Mouse (Mus musculus) midbrain, embryonic 15.5 days (tissue): Measurements from ENCODE around the gene Mfap1a. TPM values are rescaled to one million over a fixed set of nuclear protein-coding genes. Genes with fewer than 3 reads are reported as not detected.
"Not testable (repeated sequence)": the region's sequence is repeated elsewhere in the genome, so short reads cannot be mapped to it uniquely, and the experiment has no call there.

Experiments used
- ATAC-seq: fragments of 200-750 bp; cut with Nextera tagmentation; replicated peaks from 2 replicates; pipeline ENCODE4 v1.8.0; 2017; ENCODE audit warnings: moderate TSS enrichment
- H3K27ac ChIP-seq: fragments of 300-500 bp; sonication (generic); 2 replicates; pipeline ENCODE4 v1.5.1; 2015; ENCODE audit warnings: mild to moderate bottlenecking, inconsistent platforms
- H3K27me3 ChIP-seq: fragments of 300-500 bp; sonication (generic); replicated peaks from 2 replicates; pipeline ENCODE4 v1.6.1; 2015; ENCODE audit warnings: inconsistent platforms
- H3K36me3 ChIP-seq: fragments of 300-500 bp; sonication (generic); replicated peaks from 2 replicates; pipeline ENCODE4 v1.6.1; 2015; ENCODE audit warnings: inconsistent platforms
- H3K4me1 ChIP-seq: fragments of 300-500 bp; sonication (generic); 2 replicates; pipeline ENCODE4 v1.6.1; 2015; ENCODE audit warnings: inconsistent platforms
- H3K4me2 ChIP-seq: fragments of 300-500 bp; sonication (generic); 2 replicates; pipeline ENCODE4 v1.6.1; 2015; ENCODE audit warnings: inconsistent platforms, mild to moderate bottlenecking, moderate library complexity
- H3K4me3 ChIP-seq: fragments of 300-500 bp; sonication (generic); 2 replicates; pipeline ENCODE4 v1.5.1; 2015; ENCODE audit warnings: mild to moderate bottlenecking, inconsistent platforms
- H3K9ac ChIP-seq: fragments of 300-500 bp; sonication (generic); 2 replicates; pipeline ENCODE4 v1.6.1; 2015; ENCODE audit warnings: mild to moderate bottlenecking, inconsistent platforms
- H3K9me3 ChIP-seq: fragments of 300-500 bp; sonication (generic); 2 replicates; pipeline ENCODE4 v1.6.1; 2016; ENCODE audit warnings: inconsistent platforms
- WGBS: fragments of 180-500 bp; shearing (Covaris S2); methylation state at CpG from one replicate; pipeline ENCODE4 v1.1.7; 2015; ENCODE audit warnings: mixed read lengths; 5-methylcytosine and 5-hydroxymethylcytosine counted together
- polyA plus RNA-seq: library from polyadenylated mRNA; unstranded; fragments of >200 nt; fragmentation: Nextera tagmentation; extraction: Ambion mirVana; gene quantifications from 2 replicates; pipeline ENCODE4 v1.2.1, GENCODE M21; 2015

Mfap1a gene
- polyA plus RNA-seq, 1 experiment from 2014 or later: 33.1 TPM

DNA sequence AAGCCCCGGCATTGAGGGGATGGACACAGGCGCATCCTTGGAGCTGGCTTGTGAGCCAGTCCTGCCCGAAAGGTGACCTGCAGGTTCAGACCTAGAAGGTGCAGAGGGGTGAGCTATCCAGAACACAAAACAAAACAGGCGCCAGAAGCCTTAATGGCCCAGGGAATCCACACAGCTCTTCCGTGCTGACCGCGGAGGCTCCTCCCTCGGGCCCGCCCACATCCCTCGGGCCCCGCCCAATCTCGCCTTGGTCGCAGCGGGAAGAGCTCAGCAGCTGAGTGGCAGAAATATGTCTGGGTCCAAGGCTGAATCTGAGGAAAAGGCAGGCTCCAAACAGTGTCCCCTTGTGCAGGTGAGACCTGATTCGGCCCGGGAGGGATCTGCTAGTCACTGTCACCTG, 3.1 kb upstream of the Mfap1a start:
- Histone ChIP-seq H3K36me3 (no peaks in the 10 kb centered on the region), H3K9ac (peak overlapping the region; percentile 13; the same call in 1 of the 2 replicates), H3K4me3 (peak overlapping the region; percentile 35), H3K4me1 (peaks cover 19% of the 10 kb centered on the region), H3K27ac (no peak overlapping the region), H3K27me3 (no peaks in the 10 kb centered on the region), H3K9me3 (no peaks in the 10 kb centered on the region), H3K4me2 (peak overlapping the region; percentile 47)
- 0 out of 2 replicates have a peak, but pooled peaks have one; percentile 29 for ATAC-seq
- WGBS: 22% methylated on average over 16 of the region's 16 CpGs

DNA sequence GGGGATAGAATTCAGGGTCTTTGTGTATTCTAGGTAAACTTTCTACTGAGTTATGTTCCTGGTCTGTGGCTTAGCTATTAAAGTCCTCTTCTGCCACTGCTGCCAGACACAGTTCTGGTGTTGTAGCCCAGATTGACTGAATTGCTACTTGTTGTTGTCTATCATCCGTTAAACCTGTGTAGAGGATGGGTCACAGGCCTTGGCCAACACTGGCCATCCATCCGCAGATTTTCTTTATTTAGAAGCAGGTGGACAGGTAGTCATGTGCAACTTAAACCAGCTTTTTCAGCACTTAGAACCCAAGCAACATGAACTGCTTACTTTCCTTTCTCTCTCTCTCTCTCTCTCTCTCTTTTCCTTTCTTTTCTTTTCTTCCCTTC, 1.5 kb upstream of the Mfap1a start:
- Histone ChIP-seq H3K27ac (no peak overlapping the region), H3K9me3 (no peaks in the 10 kb centered on the region), H3K9ac (no peak overlapping the region), H3K36me3 (no peaks in the 10 kb centered on the region), H3K27me3 (no peaks in the 10 kb centered on the region), H3K4me3 (no peak overlapping the region), H3K4me1 (peaks cover 21% of the 10 kb centered on the region), H3K4me2 (peak overlapping the region; percentile 73; the same call in 1 of the 2 replicates)
- no peak for ATAC-seq
- WGBS: 87% methylated on average over 2 of the region's 2 CpGs

DNA sequence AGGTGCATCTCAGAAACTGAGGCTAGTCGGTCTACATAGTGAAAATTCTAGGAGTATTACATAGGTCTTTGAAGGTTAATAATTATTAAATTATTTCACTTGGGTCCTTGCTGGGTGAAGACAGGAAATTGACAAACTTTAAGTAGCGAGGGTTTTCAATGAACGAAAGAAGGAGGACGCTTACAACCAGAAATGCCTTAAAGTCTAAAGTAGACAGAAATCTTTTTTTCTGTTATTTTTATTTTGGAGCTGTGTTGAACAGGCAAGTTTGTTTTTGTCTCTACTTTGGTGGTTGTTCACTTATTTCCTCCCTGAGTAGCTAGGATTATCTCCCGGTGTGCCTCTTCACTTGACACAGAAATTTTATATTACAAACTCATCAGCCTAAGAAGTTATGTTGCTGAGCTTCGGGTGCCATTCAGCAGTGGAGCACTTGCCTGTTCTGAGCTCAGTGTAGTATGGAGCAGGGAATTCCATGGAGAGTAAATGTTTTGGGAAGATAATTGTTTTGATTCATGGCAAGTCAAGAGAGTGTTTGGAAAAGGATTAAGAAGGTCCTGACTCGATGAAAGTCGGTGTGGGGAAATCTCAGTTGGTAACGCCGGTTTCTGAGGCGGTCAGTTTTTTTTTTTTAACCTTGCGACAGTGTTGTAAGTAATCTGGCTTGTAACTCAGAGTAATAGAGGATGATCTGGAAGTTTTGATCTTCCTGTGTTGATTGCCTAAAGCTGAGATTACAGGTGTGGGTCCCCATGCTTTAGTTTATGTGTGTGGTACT, 897 bp upstream of the Mfap1a start:
- Histone ChIP-seq H3K4me2 (peak overlapping the region; percentile 73), H3K27ac (no peak overlapping the region), H3K9me3 (no peaks in the 10 kb centered on the region), H3K4me3 (peak overlapping the region; percentile 69), H3K9ac (peak overlapping the region; percentile 63), H3K27me3 (no peaks in the 10 kb centered on the region), H3K4me1 (peaks cover 21% of the 10 kb centered on the region), H3K36me3 (no peaks in the 10 kb centered on the region)
- WGBS: 12% methylated on average over 12 of the region's 12 CpGs
- no peak for ATAC-seq

- H3K4me2 ChIP-seq, H3K4me1 ChIP-seq, H3K9ac ChIP-seq, H3K36me3 ChIP-seq, H3K9me3 ChIP-seq, H3K27ac ChIP-seq, H3K4me3 ChIP-seq, H3K27me3 ChIP-seq, ATAC-seq: not testable (repeated sequence)
- 86% methylated on average over 2 of the region's 6 CpGs for WGBS
Measured at GRCm38 (mm10) chr2:121501550-121501949, 4.9 kb downstream of the Mfap1a start.

DNA sequence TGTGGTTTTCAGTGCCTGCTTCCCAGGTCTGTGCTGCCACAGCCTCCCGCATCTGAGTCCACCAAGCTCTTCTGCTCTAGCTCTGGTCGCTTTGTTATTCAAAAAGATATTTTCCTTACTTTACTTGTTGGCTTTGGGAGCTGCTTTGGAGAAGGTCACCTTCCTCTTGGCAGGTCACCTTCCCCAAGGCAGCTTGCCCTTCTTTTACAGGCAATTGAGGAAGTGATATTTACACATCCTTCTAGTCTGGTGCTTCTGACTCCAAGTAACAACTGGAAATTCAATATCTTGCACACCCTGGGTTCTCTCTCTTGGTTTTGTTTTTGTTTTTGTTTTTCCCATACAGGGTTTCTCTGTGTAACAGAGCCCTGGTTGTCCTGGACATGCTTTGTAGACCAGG, 22.1 kb downstream of the Mfap1a start:
- H3K27ac ChIP-seq, H3K4me3 ChIP-seq, ATAC-seq, H3K27me3 ChIP-seq, H3K4me1 ChIP-seq, H3K9me3 ChIP-seq, H3K9ac ChIP-seq, H3K36me3 ChIP-seq, H3K4me2 ChIP-seq: not testable (repeated sequence)
- WGBS: 78% methylated on average over 2 of the region's 2 CpGs

GRCm38 (mm10) chr2:121483576-121483975, 22.9 kb downstream of the Mfap1a start:
- Histone ChIP-seq H3K27ac (peak overlapping the region; percentile 9; the same call in 1 of the 2 replicates), H3K4me1 (no peaks in the 10 kb centered on the region), H3K4me2 (no peak overlapping the region), H3K9me3 (no peaks in the 10 kb centered on the region), H3K27me3 (no peaks in the 10 kb centered on the region), H3K9ac (no peak overlapping the region), H3K36me3 (no peaks in the 10 kb centered on the region), H3K4me3 (no peak overlapping the region)
- no peak for ATAC-seq
- WGBS: 43% methylated on average over 8 of the region's 8 CpGs

- ATAC-seq, H3K9me3 ChIP-seq, H3K4me2 ChIP-seq, H3K36me3 ChIP-seq, H3K4me3 ChIP-seq, H3K27me3 ChIP-seq, H3K27ac ChIP-seq, H3K4me1 ChIP-seq, H3K9ac ChIP-seq: not testable (repeated sequence)
- WGBS: 88% methylated on average over 13 of the region's 13 CpGs
Measured at GRCm38 (mm10) chr2:121480916-121481315, 25.5 kb downstream of the Mfap1a start.

- no peaks in the 10 kb centered on the region for H3K27me3 ChIP-seq
- 57% methylated on average over 3 of the region's 3 CpGs for WGBS
- H3K9ac ChIP-seq: no peak overlapping the region
- ATAC-seq: no peak
- no peaks in the 10 kb centered on the region for H3K4me1 ChIP-seq
- H3K4me3 ChIP-seq: no peak overlapping the region
- no peak overlapping the region for H3K4me2 ChIP-seq
- no peaks in the 10 kb centered on the region for H3K36me3 ChIP-seq
- H3K27ac ChIP-seq: no peak overlapping the region
- no peaks in the 10 kb centered on the region for H3K9me3 ChIP-seq
Measured at GRCm38 (mm10) chr2:121480498-121480897, 26.0 kb downstream of the Mfap1a start.

DNA sequence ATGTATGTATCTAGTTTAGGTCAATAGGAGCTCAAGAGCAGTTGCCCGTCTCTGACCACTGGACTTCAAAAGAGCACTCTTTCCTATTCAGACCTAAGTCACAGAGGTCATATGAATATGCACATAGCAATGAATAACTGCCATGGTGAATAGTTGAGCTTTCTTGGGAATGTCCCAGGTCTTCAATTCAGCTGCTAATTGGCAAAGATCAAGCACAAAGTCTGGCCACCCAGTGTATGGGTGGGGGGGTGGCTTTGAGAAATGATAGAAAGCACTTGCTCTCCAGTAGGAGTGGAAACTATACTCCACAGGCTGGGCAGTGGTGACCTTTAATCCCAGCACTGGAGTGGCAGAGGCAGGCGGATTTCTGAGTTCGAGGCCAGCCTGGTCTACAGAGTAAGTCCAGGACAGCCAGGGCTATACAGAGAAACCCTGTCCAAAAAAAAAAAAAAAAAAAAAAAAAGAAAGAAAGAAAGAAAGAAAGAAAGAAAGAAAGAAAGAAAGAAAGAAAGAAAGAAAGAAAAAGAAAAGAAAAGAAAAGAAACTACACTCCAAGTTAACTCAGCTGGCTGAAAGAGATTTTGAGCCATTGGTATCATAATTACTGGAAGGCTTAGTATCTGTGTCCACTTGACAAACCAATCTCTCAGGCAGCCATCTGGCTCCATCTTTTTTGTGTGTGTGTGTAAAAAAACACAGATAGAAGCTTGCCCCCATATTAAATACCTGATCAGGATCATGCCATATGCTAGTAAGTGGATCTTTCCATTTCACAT, 28.8 kb downstream of the Mfap1a start:
- Histone ChIP-seq H3K27ac (no peak overlapping the region), H3K4me3 (no peak overlapping the region), H3K9me3 (no peaks in the 10 kb centered on the region), H3K36me3 (no peaks in the 10 kb centered on the region), H3K27me3 (no peaks in the 10 kb centered on the region), H3K4me2 (no peak overlapping the region), H3K9ac (no peak overlapping the region), H3K4me1 (peaks cover 8% of the 10 kb centered on the region; the same call in 1 of the 2 replicates)
- no peak for ATAC-seq
- WGBS: 86% methylated on average over 3 of the region's 3 CpGs

DNA sequence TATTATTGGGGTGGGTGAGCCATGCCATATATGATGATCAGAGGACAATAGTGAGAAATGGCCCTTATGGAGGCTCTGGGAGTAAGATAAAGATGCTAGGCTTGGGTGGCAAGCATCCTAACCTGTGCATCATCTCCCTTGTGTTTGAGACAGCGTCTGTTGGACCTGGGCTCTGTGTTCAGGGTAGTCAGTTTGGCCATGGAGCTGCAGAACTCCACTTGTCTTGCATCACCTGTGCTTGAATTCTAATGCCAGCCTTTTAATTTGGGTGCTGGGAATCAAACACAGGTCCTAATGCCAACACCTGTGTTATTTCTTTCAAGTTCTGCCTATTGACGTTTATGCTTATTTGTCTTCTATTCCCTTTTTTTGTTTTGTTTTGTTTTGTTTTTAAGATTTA, 31.2 kb downstream of the Mfap1a start:
- H3K27me3 ChIP-seq, H3K9ac ChIP-seq, H3K4me2 ChIP-seq, H3K36me3 ChIP-seq, H3K4me1 ChIP-seq, H3K4me3 ChIP-seq, H3K27ac ChIP-seq, ATAC-seq, H3K9me3 ChIP-seq: not testable (repeated sequence)
- 96% methylated on average over 2 of the region's 2 CpGs for WGBS

DNA sequence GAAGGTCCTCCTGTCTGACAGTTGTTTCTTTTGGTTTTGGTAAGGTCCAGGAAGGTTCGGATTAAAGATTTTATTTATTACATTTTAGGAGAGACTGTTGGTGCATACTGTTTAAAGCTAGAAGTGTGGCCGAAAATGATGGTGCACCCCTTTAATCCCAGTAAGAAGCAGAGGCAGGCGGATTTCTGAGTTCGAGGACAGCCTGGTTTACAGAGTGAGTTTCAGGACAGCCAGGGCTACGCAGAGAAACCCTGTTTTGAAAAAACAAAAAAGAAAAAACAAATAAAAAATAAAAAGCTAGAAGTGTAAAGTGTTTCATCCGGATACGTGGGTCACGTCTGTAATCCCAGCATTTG, 32.3 kb downstream of the Mfap1a start:
- Histone ChIP-seq H3K4me3 (peak overlapping the region; percentile 69), H3K9me3 (no peaks in the 10 kb centered on the region), H3K9ac (peak overlapping the region; percentile 81; the same call in 1 of the 2 replicates), H3K4me2 (peak overlapping the region; percentile 73), H3K36me3 (no peaks in the 10 kb centered on the region), H3K27me3 (no peaks in the 10 kb centered on the region), H3K27ac (peak overlapping the region; percentile 75), H3K4me1 (peaks cover 8% of the 10 kb centered on the region; the same call in 1 of the 2 replicates)
- 38% methylated on average over 8 of the region's 8 CpGs for WGBS
- ATAC-seq: no peak; the same call in 1 of the 2 replicates

- Histone ChIP-seq H3K4me3 (peak within 1 kb of the TSS; percentile 69), H3K4me2 (peak within 1 kb of the TSS; percentile 73), H3K9ac (peak within 1 kb of the TSS; percentile 81), H3K27ac (peak within 1 kb of the TSS; percentile 75)
- H3K27me3 ChIP-seq, H3K36me3 ChIP-seq, H3K4me1 ChIP-seq, H3K9me3 ChIP-seq: not testable (repeated sequence)
- ATAC-seq: peak; percentile 98
- WGBS: 8% methylated on average over 41 of the region's 41 CpGs
Measured at GRCm38 (mm10) chr2:121473301-121474179, 32.9 kb downstream of the Mfap1a start, which contains the start of gene Mfap1b. Gene Mfap1b (minus strand): TSS chr2:121474067.
